Mouse (Mus musculus) layer of hippocampus, adult 11-12 months (tissue): Measurements from ENCODE around the gene Btnl1.

ENCODE experiments used
- DNase-seq: peaks from one replicate; pipeline ENCODE4 v3.0.0; 2022; ENCODE audit warnings: low spot score

The Btnl1 gene

GRCm38 (mm10) chr17:34376847-34377246 lies at the start of gene Btnl1:
Gene Btnl1 (plus strand): TSS chr17:34377132.
- no peak for DNase-seq

GRCm38 (mm10) chr17:34329807-34330206 lies 47.1 kb upstream of the Btnl1 start:
- DNase-seq = no peak

DNA sequence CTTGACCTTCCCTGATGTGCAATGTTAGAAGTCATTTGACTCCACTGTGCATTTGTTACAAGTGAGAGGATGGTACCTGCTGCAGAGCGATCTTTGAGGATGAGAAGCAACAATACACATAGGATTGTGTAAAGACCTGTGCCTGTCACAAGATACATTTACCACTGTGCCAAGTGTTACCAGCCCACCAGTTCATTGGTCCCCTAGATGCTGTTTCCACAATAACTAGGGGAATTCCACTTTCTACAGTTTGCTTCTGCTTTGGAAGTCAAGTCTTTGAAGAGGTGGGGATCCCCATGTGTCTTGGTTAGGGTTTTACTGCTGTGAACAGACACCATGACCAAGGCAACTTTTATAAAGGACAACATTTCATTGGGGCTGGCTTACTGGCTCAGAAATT lies 45.7 kb upstream of the Btnl1 start:
- no peak for DNase-seq

DNA sequence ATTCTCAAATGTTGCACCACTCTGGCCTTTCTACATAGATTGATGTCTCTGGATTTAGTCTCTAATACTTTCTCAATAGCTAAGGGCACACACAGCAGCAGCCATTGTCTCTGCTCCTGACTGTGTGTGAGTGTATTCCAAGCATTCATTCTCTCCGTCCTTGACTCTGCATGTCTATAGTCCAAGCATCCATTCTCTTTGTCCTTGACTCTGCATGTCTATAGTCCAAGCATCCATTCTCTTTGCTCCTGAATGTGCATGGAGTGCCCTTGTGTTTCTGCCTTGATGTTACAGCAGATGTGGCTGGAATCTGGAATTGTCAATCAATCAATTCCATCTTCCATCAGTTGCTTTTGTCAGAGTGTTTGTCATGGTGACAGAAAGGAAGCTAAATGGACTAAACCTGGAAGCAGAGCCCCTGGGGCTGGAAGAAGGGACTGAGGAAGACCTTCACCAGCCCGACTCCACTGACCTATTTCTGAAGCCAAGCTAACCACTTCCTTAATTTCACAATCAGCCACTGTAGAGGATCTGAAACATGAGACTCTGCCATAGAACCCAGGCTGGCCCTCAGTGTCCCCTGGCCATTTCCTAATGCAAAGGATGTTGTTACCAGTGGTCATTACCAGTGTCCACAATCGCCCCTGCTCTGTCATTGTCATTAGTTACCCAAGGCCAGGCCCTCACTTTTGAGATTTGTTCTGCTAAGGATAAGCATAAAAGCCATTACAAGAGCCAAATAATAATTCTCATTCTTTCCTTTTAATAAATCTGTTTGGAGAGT lies 36.1 kb upstream of the Btnl1 start:
- peak; percentile 25 for DNase-seq

- DNase-seq = no peak
Observed at GRCm38 (mm10) chr17:34344882-34345281, 32.0 kb upstream of the Btnl1 start.

DNA sequence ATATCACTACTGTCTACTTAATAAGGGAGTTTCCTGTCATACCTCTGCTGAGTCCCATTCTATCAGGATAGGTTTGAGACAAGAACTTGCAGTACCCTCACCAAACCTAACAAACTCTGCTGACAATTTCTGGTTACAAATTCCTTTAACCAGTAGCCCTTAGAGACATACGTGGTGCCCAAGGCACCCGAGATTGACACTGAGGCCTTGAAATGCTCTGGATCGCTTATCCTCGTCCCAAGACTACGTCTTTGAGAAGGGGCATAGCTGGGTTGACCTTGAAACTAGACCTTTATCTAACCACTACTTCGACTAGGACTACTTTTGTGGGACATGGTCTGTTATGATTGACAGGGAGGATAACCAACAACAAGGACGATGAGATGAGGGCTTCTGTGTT lies 31.4 kb upstream of the Btnl1 start:
- DNase-seq = no peak

- no peak for DNase-seq
Observed at GRCm38 (mm10) chr17:34346041-34346440, 30.9 kb upstream of the Btnl1 start.

- peak; percentile 85 for DNase-seq
Observed at GRCm38 (mm10) chr17:34347606-34348308, 29.2 kb upstream of the Btnl1 start.

DNA sequence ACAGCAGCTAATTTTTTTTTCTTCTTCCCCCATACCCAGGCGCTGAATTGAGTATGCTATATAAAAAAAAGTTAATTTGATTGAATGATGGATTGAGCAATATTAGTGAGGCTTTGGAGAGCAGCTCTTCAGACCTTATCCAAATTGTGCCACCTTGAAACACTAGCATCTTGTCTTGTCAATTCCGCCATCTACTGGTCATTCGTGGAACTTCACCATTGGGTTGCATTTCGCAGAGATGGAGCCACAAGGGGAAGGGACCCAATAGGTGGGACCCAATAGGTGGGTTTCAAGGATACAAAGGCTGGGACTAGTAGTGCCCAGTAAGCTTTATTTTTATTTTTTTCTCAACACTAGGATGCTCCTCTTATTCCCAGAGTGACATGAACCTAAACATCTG lies 27.5 kb upstream of the Btnl1 start:
- peak; percentile 85 for DNase-seq

DNA sequence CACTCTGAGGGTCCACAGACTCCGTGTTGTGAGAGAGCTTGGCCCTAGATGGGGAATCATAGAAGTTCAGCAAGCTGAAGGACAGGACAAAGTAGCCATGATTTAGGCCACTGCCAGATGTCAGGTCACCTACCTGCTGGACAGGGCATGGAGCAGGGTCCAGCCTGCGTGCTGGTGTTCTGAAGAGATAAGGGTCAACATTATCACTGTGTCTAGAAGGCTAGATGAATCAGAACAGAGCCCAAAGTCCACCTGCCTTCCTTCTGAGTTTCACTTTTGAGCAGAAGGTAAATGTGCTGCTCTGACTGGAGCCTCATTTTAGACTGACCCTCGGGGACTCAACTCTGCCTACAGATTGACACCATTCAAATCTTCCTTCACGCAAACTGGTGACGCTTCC lies 22.4 kb upstream of the Btnl1 start, which contains the start of gene Btnl2:
TSS of gene Btnl2 (plus strand) at position 284 of the 400 bp plus-strand sequence.
- no peak for DNase-seq

GRCm38 (mm10) chr17:34354940-34355339 lies 22.0 kb upstream of the Btnl1 start:
- no peak for DNase-seq

- no peak for DNase-seq
Observed at GRCm38 (mm10) chr17:34362954-34363546, 13.9 kb upstream of the Btnl1 start.

GRCm38 (mm10) chr17:34363676-34364310 lies 13.1 kb upstream of the Btnl1 start:
- DNase-seq = no peak

DNA sequence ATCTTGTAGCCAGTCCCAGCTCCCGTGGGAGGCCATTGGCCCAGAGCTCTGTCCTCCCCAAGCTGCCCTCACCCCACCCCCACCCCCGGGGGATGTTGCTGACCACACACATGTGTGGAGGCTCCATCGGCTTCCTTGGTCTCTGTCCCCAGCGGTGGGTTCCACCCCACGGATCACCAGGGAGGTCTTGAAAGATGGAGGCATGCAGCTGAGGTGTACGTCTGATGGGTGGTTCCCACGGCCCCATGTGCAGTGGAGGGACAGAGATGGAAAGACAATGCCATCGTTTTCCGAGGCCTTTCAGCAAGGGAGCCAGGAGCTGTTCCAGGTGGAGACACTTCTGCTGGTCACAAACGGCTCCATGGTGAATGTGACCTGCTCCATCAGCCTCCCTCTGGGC lies 11.9 kb upstream of the Btnl1 start:
- DNase-seq = no peak

DNA sequence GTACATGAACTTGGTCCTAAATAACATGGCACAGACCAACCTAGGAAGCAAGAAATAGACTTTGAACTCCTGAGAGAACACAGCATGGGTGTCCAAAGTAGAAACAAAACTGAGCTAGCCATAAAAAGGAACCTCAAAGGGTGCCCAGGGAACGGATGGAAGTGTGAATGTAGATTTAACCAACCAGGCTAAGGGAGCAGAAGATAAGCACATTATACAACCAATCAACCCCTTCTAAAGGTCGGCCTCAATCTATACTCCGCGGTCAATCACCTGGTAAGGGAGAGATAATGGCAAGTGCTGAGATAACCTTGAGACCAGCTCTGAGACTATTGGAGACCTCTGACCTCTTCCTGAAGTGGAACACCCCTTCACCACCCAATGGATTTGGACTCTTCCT lies 6.4 kb upstream of the Btnl1 start:
- DNase-seq = no peak

GRCm38 (mm10) chr17:34373055-34373709 lies 3.8 kb upstream of the Btnl1 start:
- no peak for DNase-seq

DNA sequence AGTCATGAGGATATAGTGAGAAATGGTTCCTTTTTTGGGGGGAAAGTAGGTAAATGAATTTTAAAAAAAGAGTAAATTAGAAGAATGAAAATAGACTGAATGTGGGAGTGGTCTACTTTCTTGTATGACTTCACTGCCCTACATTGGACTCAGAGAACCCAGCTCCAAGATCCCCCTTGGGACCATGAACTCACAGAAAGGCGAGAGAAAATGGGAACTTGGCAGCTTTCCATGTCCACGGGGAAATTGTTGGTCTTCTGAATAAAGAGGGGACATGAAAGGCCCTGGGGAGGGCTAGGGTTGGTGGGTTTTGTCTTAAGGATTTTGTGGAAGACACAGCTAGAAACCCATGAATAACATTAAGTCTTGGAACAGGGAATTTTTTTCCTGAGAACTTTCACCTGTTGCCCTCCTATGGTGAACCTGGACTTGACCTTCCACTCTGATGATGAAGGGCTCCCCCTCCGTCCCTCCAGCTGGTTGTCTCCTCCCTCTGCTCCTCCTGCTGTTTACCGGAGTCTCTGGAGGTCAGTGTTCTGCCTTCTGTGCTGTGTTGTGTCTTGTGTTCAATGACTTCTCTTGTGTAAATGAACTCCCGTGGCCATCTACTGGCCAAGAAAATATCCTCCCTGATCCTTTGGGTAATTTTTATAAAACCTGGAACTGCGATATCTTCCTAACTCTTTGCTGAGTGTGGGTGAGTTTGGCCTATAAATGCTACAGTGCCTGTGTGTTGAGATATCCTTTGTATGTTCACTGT lies 698 bp downstream of the Btnl1 start:
- DNase-seq = no peak

DNA sequence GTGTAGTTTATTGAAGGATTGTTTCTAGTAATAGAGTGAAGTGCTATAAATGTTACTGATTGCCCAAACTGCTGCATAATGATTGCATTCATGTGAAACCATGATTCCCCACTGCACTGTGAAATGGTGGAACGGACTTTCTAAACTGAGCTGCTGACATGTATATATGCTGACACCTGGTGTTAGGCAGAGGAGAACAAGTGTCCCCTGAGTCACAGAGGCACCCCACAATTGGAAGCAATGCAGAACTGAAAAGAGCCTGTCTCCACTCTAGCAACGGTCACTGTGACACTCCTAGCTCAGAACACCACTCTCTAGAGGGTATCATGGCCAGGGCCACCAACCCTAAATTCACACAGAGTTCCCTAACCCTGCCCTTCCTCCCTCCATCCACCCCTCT lies 1.8 kb downstream of the Btnl1 start:
- no peak for DNase-seq

GRCm38 (mm10) chr17:34379451-34379850 lies 2.5 kb downstream of the Btnl1 start:
- DNase-seq = no peak

GRCm38 (mm10) chr17:34381876-34382275 lies 4.9 kb downstream of the Btnl1 start:
- DNase-seq = no peak

GRCm38 (mm10) chr17:34383212-34383611 lies 6.3 kb downstream of the Btnl1 start:
- no peak for DNase-seq
